Mouse (Mus musculus): ENCODE measurements around the gene Egfr.

DNA sequence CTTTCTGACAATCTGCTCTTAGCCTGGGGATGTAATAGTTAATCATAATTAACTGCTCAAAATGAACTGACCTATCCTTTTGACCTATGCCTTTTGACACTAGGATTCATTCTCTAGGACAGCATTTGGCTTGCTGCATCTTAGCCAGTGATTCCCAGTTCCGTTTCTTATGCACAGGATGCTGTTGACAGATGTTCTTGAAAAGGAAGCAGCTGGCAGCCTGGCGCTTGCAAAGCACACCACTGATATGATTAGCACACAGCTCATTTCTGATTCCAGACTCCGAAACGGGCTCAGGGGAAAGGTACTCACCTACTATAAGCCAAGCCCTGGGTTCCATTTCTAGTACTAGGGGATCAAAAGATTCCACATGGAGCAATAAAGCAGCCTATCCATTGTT, 20.7 kb downstream of the Egfr start:
- no peak for TF ChIP-seq POLR2A (IDR thresholded peaks at IDR 0.05; ENCODE audit: low read depth, low read length)
- TF ChIP-seq CTCF (IDR thresholded peaks at IDR 0.05; ENCODE audit: borderline replicate concordance, insufficient read depth, low read length), result no peak
